Mouse (Mus musculus) cerebellum, adult 2 months (tissue): Measurements from ENCODE around the gene Gps1. TPM values are rescaled to one million over a fixed set of nuclear protein-coding genes. Genes with fewer than 3 reads are reported as not detected.

Experiments
- DNase-seq, 2 experiments: peaks; one replicate each; pipeline ENCODE4 v3.0.0; 2021
- H3K27ac ChIP-seq: fragments of 200-500 bp; 2 replicates; pipeline ENCODE4 v1.5.1; 2012; ENCODE audit warnings: low read length, control low read depth, inconsistent platforms; ENCODE audit not compliant: insufficient read depth
- H3K27me3 ChIP-seq: fragments of 200-500 bp; 2 replicates; pipeline ENCODE4 v1.6.1; 2012; ENCODE audit warnings: inconsistent platforms, mild to moderate bottlenecking, low read length, moderate library complexity; ENCODE audit not compliant: control insufficient read depth, insufficient read depth
- H3K4me1 ChIP-seq: fragments of 200-500 bp; 2 replicates; pipeline ENCODE4 v1.6.1; 2011; ENCODE audit warnings: low read length; ENCODE audit not compliant: control insufficient read depth, insufficient read depth
- H3K4me3 ChIP-seq: fragments of 200-500 bp; replicated peaks from 2 replicates; pipeline ENCODE3; 2011; ENCODE audit warnings: mild to moderate bottlenecking, low read depth, low read length, control low read depth; ENCODE audit not compliant: insufficient read depth
- CTCF ChIP-seq: fragments of 200-500 bp; IDR thresholded peaks from 2 replicates; pipeline ENCODE4 v1.5.1; 2011; ENCODE audit warnings: low read depth, mild to moderate bottlenecking, control low read depth, low read length, moderate library complexity, borderline replicate concordance; ENCODE audit not compliant: insufficient read depth
- POLR2A ChIP-seq: fragments of 200-500 bp; IDR thresholded peaks from 2 replicates; pipeline ENCODE4 v1.6.1; 2011; ENCODE audit warnings: low read length, control low read depth, borderline replicate concordance; ENCODE audit not compliant: insufficient read depth
- WGBS: fragments of 180-500 bp; shearing (Covaris S2); methylation state at CpG from one replicate; pipeline ENCODE4 v1.1.7; 2018; 5-methylcytosine and 5-hydroxymethylcytosine counted together
- polyA plus RNA-seq: library from polyadenylated mRNA; depleted of rRNA; stranded (reverse); fragments of >200 nt; gene quantifications from 2 replicates; pipeline ENCODE4 v1.2.3, GENCODE M21; 2012

Gene Gps1
- polyA plus RNA-seq, 1 experiment = 238 TPM

GRCm38 (mm10) chr11:120789810-120790209 is 5.7 kb downstream of the Gps1 start:
- Histone ChIP-seq H3K27ac (no peak overlapping the region), H3K27me3 (no peaks in the 10 kb centered on the region), H3K4me1 (peaks cover 10% of the 10 kb centered on the region; the same call in 1 of the 2 replicates), H3K4me3 (no peak overlapping the region)
- TF ChIP-seq CTCF (no peak), POLR2A (no peak)
- WGBS = 89% methylated on average over 3 of the region's 3 CpGs
- DNase-seq = no peak

- WGBS = 92% methylated on average over 9 of the region's 9 CpGs
- H3K27me3 ChIP-seq = no peaks in the 10 kb centered on the region
- TF ChIP-seq POLR2A (no peak), CTCF (no peak)
- no peak overlapping the region for H3K27ac ChIP-seq
- peaks cover 3% of the 10 kb centered on the region; the same call in 1 of the 2 replicates for H3K4me1 ChIP-seq
- no peak for DNase-seq
- H3K4me3 ChIP-seq = no peak overlapping the region
Measured at GRCm38 (mm10) chr11:120792652-120793051, 8.6 kb downstream of the Gps1 start.

- peak within 1 kb of the TSS; percentile 79 for H3K4me3 ChIP-seq
- H3K27ac ChIP-seq = peak within 1 kb of the TSS; percentile 61; the same call in 1 of the 2 replicates
- DNase-seq = peak; percentile 96 to 99
- TF ChIP-seq CTCF = no peak
- peak; percentile 88; the same call in 1 of the 2 replicates for TF ChIP-seq POLR2A
- H3K27me3 ChIP-seq = no peaks in the 10 kb centered on the region
- peaks cover 3% of the 10 kb centered on the region; the same call in 1 of the 2 replicates for H3K4me1 ChIP-seq
- 2% methylated on average over 59 of the region's 59 CpGs for whole genome bisulfite sequencing
Measured at GRCm38 (mm10) chr11:120795756-120796613, 11.9 kb downstream of the Gps1 start, which contains the start of gene Dus1l. Gene Dus1l (minus strand): TSS chr11:120796403.

- H3K27ac ChIP-seq = peak overlapping the region; percentile 61; the same call in 1 of the 2 replicates
- peak overlapping the region; percentile 49 for H3K4me3 ChIP-seq
- WGBS = 23% methylated on average over 8 of the region's 8 CpGs
- TF ChIP-seq POLR2A (no peak), CTCF (no peak)
- peaks cover 3% of the 10 kb centered on the region; the same call in 1 of the 2 replicates for H3K4me1 ChIP-seq
- H3K27me3 ChIP-seq = no peaks in the 10 kb centered on the region
- DNase-seq = no peak
Measured at GRCm38 (mm10) chr11:120796614-120796946, 12.5 kb downstream of the Gps1 start.

- H3K27me3 ChIP-seq = no peaks in the 10 kb centered on the region
- no peak for TF ChIP-seq CTCF
- TF ChIP-seq POLR2A = no peak
- H3K4me1 ChIP-seq = peaks cover 3% of the 10 kb centered on the region; the same call in 1 of the 2 replicates
- H3K4me3 ChIP-seq = no peak overlapping the region
- WGBS = 86% methylated on average over 3 of the region's 3 CpGs
- H3K27ac ChIP-seq = no peak overlapping the region
- no peak for DNase-seq
Measured at GRCm38 (mm10) chr11:120798244-120798643, 14.2 kb downstream of the Gps1 start.

GRCm38 (mm10) chr11:120799316-120799890 is 15.3 kb downstream of the Gps1 start:
- H3K27ac ChIP-seq = no peak overlapping the region
- no peak overlapping the region for H3K4me3 ChIP-seq
- 61% methylated on average over 6 of the region's 6 CpGs for WGBS
- no peaks in the 10 kb centered on the region for H3K27me3 ChIP-seq
- DNase-seq = no peak
- TF ChIP-seq POLR2A (no peak), CTCF (no peak)
- peaks cover 3% of the 10 kb centered on the region; the same call in 1 of the 2 replicates for H3K4me1 ChIP-seq

- no peak overlapping the region for H3K27ac ChIP-seq
- H3K4me1 ChIP-seq = 0 out of 2 replicates have a peak, but pooled peaks cover under 1% of the 10 kb centered on the region
- no peak overlapping the region for H3K4me3 ChIP-seq
- TF ChIP-seq CTCF (peak; percentile 81), POLR2A (no peak)
- H3K27me3 ChIP-seq = no peaks in the 10 kb centered on the region
- 12% methylated on average over 10 of the region's 10 CpGs for WGBS
- DNase-seq = peak; percentile 80 to 87
Measured at GRCm38 (mm10) chr11:120800061-120800904, 16.2 kb downstream of the Gps1 start.
